Mouse (Mus musculus) c-Kit-positive CD71-positive TER-119-negative erythroid progenitor cells, embryonic 14.5 days (primary cell): ENCODE measurements around the gene Zmynd19.

Experiments
- DNase-seq: peaks from one replicate; pipeline ENCODE4 v3.0.0-alpha.2; 2013; ENCODE audit warnings: low read depth

Gene Zmynd19

GRCm38 (mm10) chr2:24949421-24950188 is at the start of gene Zmynd19:
TSS of gene Zmynd19 (plus strand) at chr2:24949792.
- DNase-seq: peak; percentile 93

GRCm38 (mm10) chr2:24901055-24901454 is 48.5 kb upstream of the Zmynd19 start:
- DNase-seq: no peak

DNA sequence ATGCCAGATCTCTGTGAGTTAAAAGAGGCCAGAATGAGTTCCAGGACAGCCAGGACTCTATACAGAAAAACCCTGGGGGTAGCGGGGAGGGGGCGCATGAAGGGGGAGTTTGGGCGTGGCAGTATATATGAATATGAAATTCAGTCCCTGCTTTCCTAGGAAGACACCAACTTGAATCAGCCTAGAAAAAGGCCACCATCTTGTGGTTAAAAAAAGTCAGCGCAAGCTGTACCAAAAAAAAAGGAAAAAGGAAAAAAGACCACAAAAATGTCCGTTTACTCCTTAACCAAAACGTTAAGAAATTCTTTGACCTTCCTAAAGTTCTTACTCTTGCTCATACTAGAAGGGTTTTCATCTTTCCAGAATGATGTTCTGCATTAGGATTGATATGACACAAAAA is 46.6 kb upstream of the Zmynd19 start:
- no peak for DNase-seq

- DNase-seq: no peak
These were observed 44.6 kb upstream of the Zmynd19 start for GRCm38 (mm10) chr2:24904823-24905652.

- DNase-seq: no peak
These were observed 43.9 kb upstream of the Zmynd19 start for GRCm38 (mm10) chr2:24905653-24906155.

- DNase-seq: no peak
These were observed 39.1 kb upstream of the Zmynd19 start for GRCm38 (mm10) chr2:24910481-24910880.

DNA sequence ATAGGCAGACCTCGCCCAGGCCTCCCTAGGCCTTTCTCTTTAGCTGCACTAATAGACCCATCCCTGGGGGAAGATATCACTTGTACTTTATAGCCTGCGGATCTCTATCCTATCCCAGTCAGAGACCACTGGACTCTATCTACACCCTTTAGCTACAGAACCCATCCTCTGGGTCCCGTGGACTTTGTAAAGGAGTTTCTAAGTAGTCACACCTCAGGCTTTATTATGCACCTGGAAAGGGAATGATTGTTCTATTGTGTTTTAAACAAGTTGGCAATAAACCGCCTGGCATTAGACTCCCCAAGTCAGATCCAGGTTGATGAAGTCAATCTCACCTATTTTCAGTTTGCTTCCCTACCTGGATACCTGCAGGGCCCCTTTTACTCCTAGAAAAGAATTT is 37.4 kb upstream of the Zmynd19 start:
- no peak for DNase-seq

DNA sequence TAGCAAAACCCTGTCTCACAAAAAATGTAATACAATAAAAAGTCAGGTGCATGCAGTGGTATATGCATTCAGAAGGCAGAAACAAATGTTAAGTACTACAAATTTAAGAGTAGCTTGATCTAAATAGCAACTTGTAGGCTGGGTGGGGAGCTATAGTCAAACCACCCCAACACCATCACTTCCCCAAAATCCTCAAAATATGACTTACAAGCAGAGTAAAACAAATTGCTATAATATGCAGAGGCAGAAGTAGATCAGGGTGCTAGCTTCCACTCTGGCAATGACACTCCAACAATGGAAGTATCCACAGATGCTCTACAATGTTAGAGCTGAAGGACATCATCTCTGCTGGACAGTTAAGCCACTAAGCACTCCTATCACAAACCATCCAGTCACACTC is 37.0 kb upstream of the Zmynd19 start:
- DNase-seq: no peak

GRCm38 (mm10) chr2:24914762-24915161 is 34.8 kb upstream of the Zmynd19 start:
- DNase-seq: no peak

GRCm38 (mm10) chr2:24918930-24919838 is 30.4 kb upstream of the Zmynd19 start, which contains the start of gene Ehmt1:
TSS of gene Ehmt1 (minus strand) at chr2:24919614.
- peak; percentile 80 for DNase-seq

GRCm38 (mm10) chr2:24919839-24920175 is 29.8 kb upstream of the Zmynd19 start:
- DNase-seq: no peak

DNA sequence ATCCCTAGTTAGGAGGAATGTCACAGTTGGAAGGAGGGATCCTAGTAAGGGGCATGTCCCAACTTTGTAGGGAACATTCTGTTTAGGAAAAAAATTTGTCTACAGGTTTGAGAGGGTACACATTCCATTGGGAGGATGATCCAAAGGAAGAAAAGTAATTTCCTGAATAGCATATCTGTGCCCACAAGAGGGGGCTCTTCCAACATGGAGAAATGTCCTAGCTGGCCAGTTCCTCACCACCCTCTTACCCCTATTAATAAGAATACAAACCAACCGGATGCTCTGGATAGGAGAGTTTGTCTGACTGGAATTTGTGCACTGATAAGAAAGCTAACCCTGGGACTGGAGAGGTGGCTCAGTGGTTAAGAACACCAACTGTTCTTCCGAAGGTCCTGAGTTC is 26.0 kb upstream of the Zmynd19 start:
- DNase-seq: no peak

DNA sequence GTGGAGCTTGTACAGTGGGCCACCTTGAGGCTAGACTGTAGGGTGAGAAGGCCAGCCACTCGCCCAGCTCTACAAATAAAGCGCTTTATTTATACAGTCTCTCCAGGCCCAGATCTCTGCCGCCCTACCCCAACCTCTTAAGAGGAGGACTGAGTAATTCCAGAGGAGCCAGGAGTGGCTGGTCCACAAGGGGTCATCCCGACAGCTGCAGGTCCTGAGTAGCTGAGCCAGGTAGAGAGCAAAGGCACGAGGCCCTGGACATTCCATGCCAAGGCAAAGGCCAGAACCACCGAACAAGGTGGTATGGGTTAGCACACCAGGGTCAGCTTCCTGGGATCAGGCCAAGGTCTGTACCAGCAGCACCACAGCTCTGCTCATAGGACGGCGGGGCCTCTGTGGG is 24.3 kb upstream of the Zmynd19 start:
- DNase-seq: no peak

DNA sequence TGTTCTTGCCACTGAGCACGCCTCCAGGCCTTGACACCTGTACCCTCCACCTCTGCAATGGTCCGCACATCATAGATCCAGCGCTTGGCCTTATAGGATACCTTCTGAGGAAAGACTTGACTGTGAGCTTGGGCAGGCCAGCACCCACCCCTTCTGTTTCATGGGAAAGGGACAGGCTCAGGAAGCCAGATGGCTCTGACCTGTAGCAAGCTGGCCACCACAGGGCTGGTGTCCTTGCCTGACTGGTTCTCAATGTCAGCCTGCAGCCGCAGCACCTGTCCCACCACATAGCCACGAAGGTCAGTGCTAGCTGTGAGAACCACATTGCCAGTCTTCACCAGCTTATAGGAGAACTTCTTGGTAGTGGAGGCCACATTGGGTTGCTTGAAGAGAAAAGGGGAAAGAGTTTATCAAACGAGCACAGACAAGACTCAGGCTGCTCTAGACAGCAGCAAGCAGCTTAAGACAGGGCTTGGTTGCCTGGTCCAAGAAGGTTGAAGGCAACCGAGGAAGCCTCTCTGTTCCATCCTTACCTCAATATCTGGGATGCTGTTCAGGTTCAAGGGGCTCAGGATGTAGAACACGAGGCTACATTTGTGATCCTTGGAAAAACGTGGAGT is 23.1 kb upstream of the Zmynd19 start:
- DNase-seq: no peak

DNA sequence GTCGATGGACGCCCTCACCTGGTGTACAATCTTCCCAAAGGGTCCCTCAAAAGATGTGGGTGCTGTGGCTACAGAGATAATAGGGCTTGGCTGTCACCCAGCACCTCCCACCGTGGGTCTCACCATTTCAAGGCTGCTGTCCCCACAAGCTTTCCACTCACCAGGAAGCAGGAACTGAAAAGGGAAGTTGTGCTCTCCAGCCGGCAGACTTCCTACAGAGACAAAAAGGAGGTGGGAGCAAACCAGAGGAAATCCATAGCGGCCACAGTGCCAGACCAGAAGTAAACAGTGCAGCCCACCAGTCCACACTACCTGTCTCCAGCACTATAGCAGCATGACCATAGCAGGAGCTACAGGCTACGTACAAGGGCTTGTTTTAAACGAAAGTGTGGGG is 22.6 kb upstream of the Zmynd19 start:
- no peak for DNase-seq

GRCm38 (mm10) chr2:24927810-24928479 is 21.6 kb upstream of the Zmynd19 start:
- DNase-seq: no peak

DNA sequence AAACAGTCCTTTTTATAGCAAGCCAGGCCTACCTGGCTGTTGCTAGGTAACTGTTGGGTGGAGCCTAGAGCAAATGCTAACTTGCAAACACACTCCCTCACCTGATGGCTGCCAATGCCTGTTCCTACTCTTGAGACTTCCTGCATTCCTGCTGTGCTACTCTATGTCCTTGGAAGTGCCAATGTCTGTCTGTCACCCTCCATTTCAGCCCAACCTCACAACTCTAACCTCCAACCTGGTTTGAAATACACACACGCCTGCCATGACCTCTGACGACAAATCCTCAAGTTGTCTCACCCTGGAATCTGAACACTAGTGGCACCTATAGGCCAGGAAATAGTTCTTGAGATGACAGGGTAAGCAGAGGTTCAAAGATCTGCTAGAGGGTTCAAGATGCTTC is 20.5 kb upstream of the Zmynd19 start:
- DNase-seq: no peak

DNA sequence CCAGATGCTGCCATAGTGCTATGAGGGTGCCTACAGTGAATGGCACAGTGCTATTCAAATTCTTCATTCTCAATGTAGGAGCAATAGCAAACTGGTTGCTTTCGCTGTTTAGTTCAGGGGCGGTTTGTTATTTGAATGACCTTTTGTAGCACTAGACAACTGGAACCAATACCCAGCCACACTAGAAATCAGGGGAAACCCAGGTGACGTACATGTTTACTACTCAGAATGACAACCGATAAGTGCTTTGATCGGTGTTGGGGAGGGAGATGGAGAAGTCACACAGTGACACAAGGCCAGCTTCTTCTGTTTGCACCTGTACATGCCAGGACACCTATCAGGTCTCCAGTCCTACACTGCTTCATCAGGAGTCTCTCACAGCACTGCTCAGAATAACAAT is 20.0 kb upstream of the Zmynd19 start:
- no peak for DNase-seq

DNA sequence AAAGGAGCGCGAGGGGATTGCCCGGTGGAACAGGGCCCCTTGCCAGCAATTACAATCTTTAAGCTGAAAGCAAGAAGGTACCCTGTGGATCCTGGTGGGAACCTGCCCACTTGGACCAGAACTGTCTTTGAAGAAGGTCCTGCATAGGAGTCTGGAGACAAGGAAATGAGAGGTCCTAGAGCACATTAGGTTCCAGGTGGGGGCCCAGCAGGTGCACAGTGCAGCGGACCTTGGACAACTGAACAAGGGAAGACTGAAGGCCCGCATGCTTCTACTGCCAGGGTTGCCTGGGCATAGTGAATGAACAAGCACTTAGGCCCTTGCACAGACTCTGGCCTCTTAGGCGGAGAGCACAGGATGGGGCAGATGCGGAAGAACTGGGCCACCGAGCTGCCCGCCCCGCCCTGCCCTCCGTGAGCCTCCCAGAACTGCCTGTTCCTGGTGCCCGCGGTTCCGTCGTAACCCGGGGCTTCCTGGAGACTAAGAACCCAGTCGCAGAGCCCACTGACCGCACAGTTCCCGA is 15.1 kb upstream of the Zmynd19 start:
- DNase-seq: no peak

DNA sequence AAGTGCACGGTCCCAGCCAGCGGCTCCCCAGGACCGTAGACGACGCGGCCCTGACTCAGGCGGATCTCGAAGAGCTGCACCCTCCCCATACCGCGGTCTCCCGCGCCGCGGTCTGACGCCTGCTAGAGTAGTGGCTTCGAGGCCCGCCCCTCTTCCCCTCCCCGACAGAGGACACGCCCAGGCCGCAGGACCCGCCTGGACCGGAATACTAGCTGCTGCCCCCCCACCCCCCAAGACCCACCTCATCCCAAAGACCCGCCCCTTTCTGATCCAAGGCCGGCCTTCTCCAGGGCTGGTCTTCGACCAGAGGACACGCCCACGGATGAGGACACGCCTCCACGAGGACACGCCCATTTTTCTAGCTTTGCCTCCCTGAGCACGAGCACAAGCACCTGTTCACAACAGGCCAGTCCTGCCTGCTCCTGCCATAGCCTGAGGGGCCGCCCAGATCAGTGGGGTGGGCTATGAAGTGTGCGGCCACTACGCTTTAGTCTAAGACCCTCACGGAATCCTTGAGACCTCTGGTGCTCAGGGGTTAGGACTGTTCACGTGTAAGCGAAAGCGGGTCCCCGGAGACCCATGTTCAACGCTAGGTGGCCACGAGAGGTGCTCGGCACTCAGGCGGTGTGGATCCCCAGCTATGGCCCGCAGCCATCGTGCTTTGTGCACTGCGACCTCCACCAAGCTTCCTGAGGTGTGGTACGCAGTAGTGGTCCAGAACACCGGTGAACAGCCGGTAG is 14.4 kb upstream of the Zmynd19 start, which contains the start of gene Arrdc1:
TSS of gene Arrdc1 (minus strand) at position 196 of the 740 bp plus-strand sequence.
- peak; percentile 97 for DNase-seq
